19 mouse cellular contexts compared by ENCODE assay signal in genomic region chr8:70534281-70534680, GRCm38 (mm10). TPM values are rescaled to one million over a fixed set of nuclear protein-coding genes. Genes with fewer than 3 reads are reported as not detected.
DNase-seq lines count a peak whose midpoint lies in the region; ATAC-seq and TF ChIP-seq lines count a peak whose summit lies in the region.
"Had no signal": no experiment of that assay in that cellular context is flagged by ENCODE, and none has a peak within 500 bp of the region (broad histone marks: within the 10 kb centered on the region; RNA-seq: fewer than 3 reads in every experiment).

No protein-coding gene starts in this region.

- no peak overlapping the region for H3K4me2 ChIP-seq in heart, embryonic 12.5 days
- no peak overlapping the region for H3K4me2 ChIP-seq in lung, postnatal 0 days (replicated peaks; ENCODE audit: low read depth, low read length)
- H3K4me2 ChIP-seq: forebrain, embryonic 15.5 days; hindbrain, embryonic 12.5 days had no signal

- TF ChIP-seq CTCF in layer of hippocampus, adult 2 months (conservative IDR thresholded peaks at IDR 0.05) = no peak
- TF ChIP-seq CTCF in lung, postnatal 0 days (IDR thresholded peaks at IDR 0.05) = no peak

- H3K27me3 ChIP-seq in heart, embryonic 12.5 days (replicated peaks) = no peaks in the 10 kb centered on the region
- no peaks in the 10 kb centered on the region for H3K27me3 ChIP-seq in heart, embryonic 10.5 days (ENCODE audit: insufficient read depth, poor library complexity, severe bottlenecking)
- no peaks in the 10 kb centered on the region for H3K27me3 ChIP-seq in lung, postnatal 0 days (replicated peaks; ENCODE audit: insufficient read depth, low read length)
- H3K27me3 ChIP-seq: forebrain, embryonic 15.5 days; hindbrain, embryonic 12.5 days had no signal

- H3K4me3 ChIP-seq in heart, embryonic 12.5 days = no peak overlapping the region
- H3K4me3 ChIP-seq in heart, embryonic 10.5 days = no peak overlapping the region
- H3K4me3 ChIP-seq in layer of hippocampus, adult 2 months = no peak overlapping the region
- no peak overlapping the region for H3K4me3 ChIP-seq in lung, postnatal 0 days (ENCODE audit: low read depth, low read length)
- H3K4me3 ChIP-seq: forebrain, embryonic 15.5 days; hindbrain, embryonic 12.5 days had no signal

- no peak for DNase-seq in heart, embryonic 10.5 days (ENCODE audit: low spot score)
- peak in 1 of 2 experiments; percentile 38 for DNase-seq in layer of hippocampus, adult 2 months (ENCODE audit: low spot score in 2 of 2)
- DNase-seq in layer of hippocampus, adult 11-12 months (ENCODE audit: low spot score) = no peak
- DNase-seq in lung, postnatal 0 days (ENCODE audit: low spot score) = no peak
- DNase-seq in lung, adult 18-20 months = no peak
- peak; percentile 64 for DNase-seq in brain, adult 2 months (ENCODE audit: low read depth, low spot score)
- no peak for DNase-seq in embryo, embryonic 11 days
- DNase-seq: adrenal gland, postnatal 10 days; cerebellum, adult 11-12 months; cerebellum, adult 9-10 months; cerebellum, postnatal 25 days; gastrocnemius, postnatal 10 days; heart, adult 18-20 months; heart, postnatal 10 days; heart, postnatal 4 days had no signal

- H3K9me3 ChIP-seq in heart, embryonic 12.5 days (replicated peaks) = no peaks in the 10 kb centered on the region
- no peaks in the 10 kb centered on the region for H3K9me3 ChIP-seq in heart, embryonic 10.5 days
- no peaks in the 10 kb centered on the region for H3K9me3 ChIP-seq in lung, postnatal 0 days (ENCODE audit: low read length)
- H3K9me3 ChIP-seq: forebrain, embryonic 15.5 days; hindbrain, embryonic 12.5 days had no signal

- peak overlapping the region; percentile 35; the same call in 1 of the 2 replicates for H3K9ac ChIP-seq in heart, embryonic 12.5 days
- no peak overlapping the region for H3K9ac ChIP-seq in lung, postnatal 0 days (replicated peaks; ENCODE audit: low read depth)
- H3K9ac ChIP-seq: forebrain, embryonic 15.5 days; hindbrain, embryonic 12.5 days had no signal

- H3K36me3 ChIP-seq in heart, embryonic 12.5 days = peaks cover 76% of the 10 kb centered on the region
- peaks cover 83% of the 10 kb centered on the region for H3K36me3 ChIP-seq in heart, embryonic 10.5 days
- H3K36me3 ChIP-seq in lung, postnatal 0 days (ENCODE audit: insufficient read depth, low read length) = peaks cover 24% of the 10 kb centered on the region

- TF ChIP-seq EP300 in lung, postnatal 0 days (IDR thresholded peaks at IDR 0.05) = no peak

- H3K4me1 ChIP-seq in heart, embryonic 12.5 days (replicated peaks) = peaks cover 18% of the 10 kb centered on the region
- H3K4me1 ChIP-seq in heart, embryonic 10.5 days = peaks cover 34% of the 10 kb centered on the region
- H3K4me1 ChIP-seq in lung, postnatal 0 days (ENCODE audit: insufficient read depth, low read depth, low read length) = no peaks in the 10 kb centered on the region

- WGBS in heart, embryonic 12.5 days = 93% methylated on average over 12 of the region's 12 CpGs
- WGBS in heart, embryonic 10.5 days = 95% methylated on average over 12 of the region's 12 CpGs
- 90% methylated on average over 12 of the region's 12 CpGs for WGBS in lung, postnatal 0 days

- no peak for ATAC-seq in heart, embryonic 12.5 days (ENCODE audit: insufficient number of reproducible peaks, low FRiP score)
- ATAC-seq in lung, postnatal 0 days = no peak
- ATAC-seq: forebrain, embryonic 15.5 days; hindbrain, embryonic 16.5 days had no signal

- no peak overlapping the region for H3K27ac ChIP-seq in heart, embryonic 12.5 days (ENCODE audit: poor library complexity, severe bottlenecking)
- H3K27ac ChIP-seq in heart, embryonic 10.5 days = no peak overlapping the region
- H3K27ac ChIP-seq in layer of hippocampus, adult 2 months = peak overlapping the region; percentile 49; the same call in 1 of the 2 replicates
- H3K27ac ChIP-seq in lung, postnatal 0 days (ENCODE audit: low read length) = peak overlapping the region; percentile 68; the same call in 1 of the 2 replicates
- H3K27ac ChIP-seq: forebrain, embryonic 15.5 days; hindbrain, embryonic 12.5 days had no signal

RNA-seq across cellular contexts. Expression of gene Ell, which starts 5.0 kb away (rescaled TPM):
- polyA plus RNA-seq in heart, embryonic 12.5 days (2016; fragmentation: Nextera tagmentation; extraction: Ambion mirVana) = 13.5 and 14.7 TPM in 2 replicates
- 15.8 and 18.5 TPM in 2 replicates for polyA plus RNA-seq in heart, embryonic 10.5 days (2016; fragmentation: Nextera tagmentation; extraction: Ambion mirVana)
- total RNA-seq in layer of hippocampus, adult 2 months (2021) = 10 to 100 TPM; 20.5 to 24.4 TPM
- 11.8 and 13.0 TPM in 2 replicates for polyA plus RNA-seq in lung, postnatal 0 days (2015; fragmentation: Nextera tagmentation; extraction: Ambion mirVana)

RNA-seq across cellular contexts. Expression of gene Kxd1, which starts 6.5 kb away (rescaled TPM):
- polyA plus RNA-seq in heart, embryonic 12.5 days (2016; fragmentation: Nextera tagmentation; extraction: Ambion mirVana) = 64.2 and 65.7 TPM in 2 replicates
- 67.0 and 68.3 TPM in 2 replicates for polyA plus RNA-seq in heart, embryonic 10.5 days (2016; fragmentation: Nextera tagmentation; extraction: Ambion mirVana)
- total RNA-seq in layer of hippocampus, adult 2 months (2021) = 10 to 100 TPM; 37.2 to 40.7 TPM
- polyA plus RNA-seq in lung, postnatal 0 days (2015; fragmentation: Nextera tagmentation; extraction: Ambion mirVana) = 56.1 and 62.4 TPM in 2 replicates

RNA-seq across cellular contexts. Expression of gene Fkbp8, which starts 6.8 kb away (rescaled TPM):
- 227 and 231 TPM in 2 replicates for polyA plus RNA-seq in heart, embryonic 12.5 days (2016; fragmentation: Nextera tagmentation; extraction: Ambion mirVana)
- polyA plus RNA-seq in heart, embryonic 10.5 days (2016; fragmentation: Nextera tagmentation; extraction: Ambion mirVana) = 295 and 310 TPM in 2 replicates
- 100 to 1,000 TPM; 447 to 453 TPM for total RNA-seq in layer of hippocampus, adult 2 months (2021)
- polyA plus RNA-seq in lung, postnatal 0 days (2015; fragmentation: Nextera tagmentation; extraction: Ambion mirVana) = 222 and 228 TPM in 2 replicates

RNA-seq across cellular contexts. Expression of gene Uba52, which starts 23.7 kb away (rescaled TPM):
- polyA plus RNA-seq in heart, embryonic 12.5 days (2016; fragmentation: Nextera tagmentation; extraction: Ambion mirVana) = 779 and 792 TPM in 2 replicates
- polyA plus RNA-seq in heart, embryonic 10.5 days (2016; fragmentation: Nextera tagmentation; extraction: Ambion mirVana) = 751 and 801 TPM in 2 replicates
- 1,000 to 10,000 TPM in 1 of 2 experiments, 100 to 1,000 TPM in 1; 970 to 1,000 TPM for total RNA-seq in layer of hippocampus, adult 2 months (2021)
- polyA plus RNA-seq in lung, postnatal 0 days (2015; fragmentation: Nextera tagmentation; extraction: Ambion mirVana) = 723 and 836 TPM in 2 replicates

RNA-seq across cellular contexts. Expression of gene Rex1bd, which starts 27.7 kb away (rescaled TPM):
- polyA plus RNA-seq in heart, embryonic 12.5 days (2016; fragmentation: Nextera tagmentation; extraction: Ambion mirVana) = 115 TPM in 2 replicates
- polyA plus RNA-seq in heart, embryonic 10.5 days (2016; fragmentation: Nextera tagmentation; extraction: Ambion mirVana) = 127 and 128 TPM in 2 replicates
- 10 to 100 TPM; 93.9 to 98.1 TPM for total RNA-seq in layer of hippocampus, adult 2 months (2021)
- 103 and 117 TPM in 2 replicates for polyA plus RNA-seq in lung, postnatal 0 days (2015; fragmentation: Nextera tagmentation; extraction: Ambion mirVana)

Comparison
In these comparisons a context has a peak if more than half of its experiments do, and no peak if none do; other contexts are left out.
1. H3K27ac ChIP-seq: peak in layer of hippocampus, adult 2 months (single experiment) and lung, postnatal 0 days (single experiment); none in heart, embryonic 12.5 days (single experiment) and heart, embryonic 10.5 days (single experiment).